Mouse (Mus musculus) right cerebral cortex, postnatal 4 days (tissue): ENCODE measurements at regions not wholly inside any gene's neighbourhood (a gene's known extent, or its start where the extent isn't known, plus 50 kb on each side); places are given as distances from the start of the nearest gene placed in this dataset.

Source experiments
- DNase-seq: peaks from one replicate; pipeline ENCODE4 v3.0.0-alpha.2; 2022

DNA sequence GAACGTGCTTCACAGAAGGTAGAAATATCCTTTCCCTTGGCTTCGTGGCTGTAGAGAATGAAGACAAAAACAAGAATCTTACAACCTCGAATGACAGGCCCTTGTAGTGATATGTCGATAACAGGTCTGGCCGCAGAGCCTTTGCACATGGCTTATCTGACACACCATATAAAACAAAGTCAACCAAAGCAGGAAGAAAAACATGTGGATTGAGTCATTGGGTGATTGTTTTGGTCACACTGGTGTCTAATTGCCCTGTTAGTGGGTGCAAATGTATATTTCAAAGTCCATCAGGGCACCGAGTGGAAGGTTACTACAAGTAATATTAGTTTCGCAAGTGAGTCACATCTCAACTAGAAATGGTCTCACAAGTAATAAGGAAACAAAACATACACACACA, 569.9 kb upstream of the Itga1 start:
- DNase-seq, result no peak

- no peak for DNase-seq
Measured at GRCm38 (mm10) chr13:115669516-115669915, 567.8 kb upstream of the Itga1 start.

DNA sequence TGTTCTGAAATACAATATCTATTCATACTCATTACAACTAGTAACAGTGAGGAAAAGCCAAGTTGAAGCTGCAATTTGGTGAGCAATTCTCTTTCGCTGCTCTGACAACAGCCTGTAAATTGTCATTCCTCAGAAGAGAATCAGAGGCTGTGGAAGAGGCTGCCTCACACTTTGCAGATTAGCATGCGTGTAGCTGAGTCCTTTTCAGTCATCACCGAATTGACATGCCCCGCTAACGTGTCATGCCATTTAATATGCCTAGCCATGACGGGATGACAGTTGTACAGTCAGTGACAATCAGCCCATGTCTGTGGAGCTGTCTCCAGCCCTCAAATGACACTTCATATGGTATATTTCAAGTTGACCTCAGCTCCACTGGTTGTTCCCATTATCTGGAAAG, 553.4 kb upstream of the Itga1 start:
- no peak for DNase-seq

DNA sequence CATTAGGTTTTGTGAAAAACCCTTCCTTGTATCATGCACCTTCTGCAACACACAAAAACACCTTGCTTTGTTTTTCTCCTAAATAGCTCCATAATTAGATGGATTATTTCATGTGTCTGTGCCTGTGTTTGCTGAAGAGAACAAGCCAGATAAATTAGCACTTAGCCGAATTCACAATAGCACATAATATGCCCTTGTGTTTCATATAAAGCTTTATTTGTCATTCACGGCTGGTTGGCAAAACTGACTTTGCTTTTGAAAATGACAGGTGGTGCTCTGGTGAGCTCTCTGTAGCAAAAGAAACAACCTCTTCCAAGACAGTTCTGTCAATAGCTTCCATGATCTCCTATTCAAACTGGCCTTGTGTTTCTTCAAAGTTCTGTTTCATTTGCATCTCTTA, 551.2 kb upstream of the Itga1 start:
- no peak for DNase-seq

- DNase-seq, result no peak
Measured at GRCm38 (mm10) chr13:115652352-115652751, 550.6 kb upstream of the Itga1 start.

GRCm38 (mm10) chr13:115631410-115632105, 529.8 kb upstream of the Itga1 start:
- no peak for DNase-seq

DNA sequence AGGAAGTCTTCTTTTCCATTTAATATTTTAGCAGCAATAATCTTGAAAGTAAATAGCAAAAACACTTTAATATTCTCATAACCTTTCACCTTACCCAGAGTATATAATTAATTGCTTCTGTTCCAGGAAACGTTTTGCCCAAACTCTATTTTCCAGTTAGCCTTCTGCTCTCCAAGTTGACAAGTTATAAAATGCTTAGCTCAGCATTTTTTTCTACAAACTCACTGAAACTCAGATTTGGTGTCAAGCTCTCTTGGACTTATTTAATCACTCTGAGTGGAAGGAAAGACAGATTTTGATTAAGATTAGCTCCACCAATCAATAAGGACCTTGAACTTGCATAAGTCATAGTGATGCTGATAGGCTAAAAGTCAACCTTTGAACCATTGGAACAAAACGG, 528.8 kb upstream of the Itga1 start:
- DNase-seq, result no peak

DNA sequence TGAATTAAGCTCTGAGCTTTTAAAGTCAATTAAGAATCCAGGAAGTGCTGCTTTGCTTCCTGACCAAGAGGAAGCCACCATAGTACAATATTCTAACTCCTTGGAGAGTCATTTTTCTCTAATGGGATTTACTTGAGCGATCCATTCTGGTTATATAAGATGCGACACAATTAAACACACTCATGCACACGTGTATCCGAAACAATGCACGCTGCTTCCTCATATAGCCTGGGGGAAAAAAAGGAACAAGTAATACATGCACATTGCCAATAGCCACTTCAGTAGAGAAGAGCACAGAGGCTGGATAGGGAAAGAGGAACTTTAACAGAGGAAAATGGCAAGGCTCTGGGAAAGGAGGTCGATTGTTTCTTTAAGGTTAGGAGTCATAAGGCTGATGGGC, 511.4 kb upstream of the Itga1 start:
- no peak for DNase-seq

- DNase-seq, result no peak
Measured at GRCm38 (mm10) chr13:115606441-115606840, 504.7 kb upstream of the Itga1 start.

DNA sequence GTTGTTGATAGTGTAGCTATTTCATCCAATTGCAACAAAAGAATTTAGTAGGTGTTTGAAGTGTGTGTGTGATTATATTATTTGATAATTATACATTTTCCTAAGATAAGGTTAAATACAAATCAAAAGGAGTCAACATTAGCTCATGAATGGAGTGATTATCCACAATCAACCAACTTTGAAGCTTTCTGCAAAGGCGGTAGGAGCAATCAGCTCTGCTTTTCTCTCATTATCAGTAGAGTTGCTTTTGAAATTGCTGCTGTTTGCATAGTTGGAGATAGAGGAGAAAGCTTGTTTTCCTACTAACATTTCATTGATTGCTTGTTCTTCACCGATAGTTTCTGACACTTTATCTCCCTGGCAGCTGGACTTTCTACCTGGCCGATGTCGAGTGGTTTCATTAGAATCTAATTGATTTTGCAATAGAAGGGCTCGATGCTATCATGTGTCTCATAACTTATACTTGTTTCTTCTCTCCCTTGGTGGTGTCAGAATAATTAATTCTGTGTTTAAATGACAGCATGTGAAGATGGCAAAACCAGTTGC, 493.4 kb upstream of the Itga1 start:
- no peak for DNase-seq

DNA sequence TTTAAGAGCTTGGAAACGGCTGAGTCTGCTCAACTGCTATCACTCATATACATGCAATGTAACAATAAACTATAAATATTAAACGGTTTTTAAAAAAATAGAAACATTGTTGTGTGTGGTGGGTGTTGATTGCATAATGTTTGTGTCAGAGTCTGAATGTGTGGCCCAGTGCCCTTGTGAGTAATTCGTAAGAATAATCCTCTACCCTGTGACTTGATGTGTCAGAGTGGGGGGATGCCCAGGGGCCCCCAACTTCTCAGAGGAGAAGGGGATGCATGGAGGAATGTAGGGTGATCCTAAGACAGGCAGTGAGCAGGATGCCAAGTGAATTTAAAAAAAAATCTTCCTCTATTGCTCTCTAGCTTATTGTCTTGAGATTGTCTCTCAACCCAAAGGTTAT, 474.2 kb upstream of the Itga1 start:
- no peak for DNase-seq

- no peak for DNase-seq
Measured at GRCm38 (mm10) chr13:115575052-115575891, 473.5 kb upstream of the Itga1 start.

GRCm38 (mm10) chr13:115541167-115541566, 439.4 kb upstream of the Itga1 start:
- no peak for DNase-seq

DNA sequence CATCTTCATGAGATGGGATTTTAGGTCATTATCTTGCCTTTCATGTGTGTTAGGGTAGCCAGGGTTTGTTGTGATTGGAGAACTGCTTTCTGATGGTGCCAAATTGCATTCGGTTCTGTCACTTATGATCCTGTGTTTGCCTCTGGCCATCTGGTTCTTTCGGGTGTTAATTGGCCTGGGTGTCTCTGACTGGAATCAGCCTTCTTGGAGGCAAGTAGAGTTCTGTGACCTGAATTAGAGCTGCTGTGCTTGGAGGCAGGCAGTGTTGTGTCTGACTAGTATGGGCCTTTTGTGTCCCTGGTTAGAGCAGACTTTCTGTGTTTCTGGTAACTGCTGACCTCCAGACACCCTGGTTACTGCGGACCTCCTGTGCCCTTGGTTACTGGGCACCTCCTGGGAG, 434.1 kb upstream of the Itga1 start:
- no peak for DNase-seq

- no peak for DNase-seq
Measured at GRCm38 (mm10) chr13:115513914-115514313, 412.1 kb upstream of the Itga1 start.

GRCm38 (mm10) chr13:115512214-115512613, 410.4 kb upstream of the Itga1 start:
- no peak for DNase-seq

DNA sequence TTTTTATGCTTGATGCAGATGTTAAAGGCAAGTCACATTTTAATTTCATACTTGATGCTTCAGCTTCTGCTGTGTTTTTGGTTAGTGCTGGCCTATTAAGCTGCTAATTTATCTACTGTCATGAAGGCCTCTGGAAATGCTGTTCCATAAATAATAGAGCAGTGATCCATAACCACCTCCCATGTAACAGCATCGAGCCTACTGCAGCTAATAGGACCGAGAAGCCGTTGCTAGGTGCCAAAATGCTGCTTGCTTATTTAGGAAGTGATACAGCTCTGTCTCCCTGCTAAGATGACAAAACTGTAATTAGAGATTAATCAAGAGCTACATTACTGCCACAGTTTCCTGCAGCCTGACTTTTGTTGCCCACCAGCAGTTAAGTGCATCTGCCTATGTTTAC, 406.9 kb upstream of the Itga1 start:
- DNase-seq, result no peak

- no peak for DNase-seq
Measured at GRCm38 (mm10) chr13:115494399-115494798, 392.6 kb upstream of the Itga1 start.

- DNase-seq, result no peak
Measured at GRCm38 (mm10) chr13:115475861-115476260, 374.1 kb upstream of the Itga1 start.

GRCm38 (mm10) chr13:115465689-115466088, 363.9 kb upstream of the Itga1 start:
- no peak for DNase-seq

- no peak for DNase-seq
Measured at GRCm38 (mm10) chr13:115451244-115451643, 349.5 kb upstream of the Itga1 start.

- DNase-seq, result no peak
Measured at GRCm38 (mm10) chr13:115427091-115428033, 325.6 kb upstream of the Itga1 start.
